21 mouse cellular contexts compared by ENCODE assay signal in the genomic region with DNA sequence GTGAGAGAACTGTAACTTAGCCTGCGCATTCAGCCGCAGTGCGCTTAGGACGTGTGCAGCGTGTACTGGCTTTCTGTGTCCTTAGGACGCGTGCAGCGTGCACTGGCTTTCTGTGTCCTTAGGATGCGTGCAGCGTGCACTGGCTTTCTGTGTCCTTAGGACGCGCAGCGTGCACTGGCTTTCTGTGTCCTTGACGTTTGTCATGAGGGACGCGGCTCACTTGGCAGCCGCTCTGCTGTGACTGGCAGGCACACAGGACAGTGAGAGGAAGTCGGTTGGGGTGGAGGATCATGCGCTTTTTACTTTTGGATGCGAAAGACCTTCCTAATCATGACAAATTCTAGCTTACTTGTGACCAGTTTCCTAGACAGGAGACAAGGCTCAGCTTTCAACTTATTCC. TPM values are rescaled to one million over a fixed set of nuclear protein-coding genes. Genes with fewer than 3 reads are reported as not detected.
DNase-seq lines count a peak whose midpoint lies in the region; ATAC-seq and TF ChIP-seq lines count a peak whose summit lies in the region.
"Had no signal": no experiment of that assay in that cellular context is flagged by ENCODE, and none has a peak within 500 bp of the region (broad histone marks: within the 10 kb centered on the region; RNA-seq: fewer than 3 reads in every experiment).

No protein-coding gene starts in this region.

- DNase-seq in R1 (ENCODE audit: low read depth, low spot score) (peak; percentile 23), ZHBTc4 (ENCODE audit: low read depth, low spot score) (peak; percentile 32)
- peak; percentile 86 for DNase-seq in adrenal gland, postnatal 14 days
- DNase-seq in heart, postnatal 0 days (ENCODE audit: low spot score), result peak; percentile 9
- no peak for DNase-seq in lung, postnatal 4 days
- no peak for DNase-seq in urinary bladder, adult 2 months (ENCODE audit: low spot score)
- DNase-seq: cerebellum, adult 9-10 months; gastrocnemius, postnatal 10 days; layer of hippocampus, adult 9-11 months; thymus, adult 2 months had no signal

- peak; percentile 73 for ATAC-seq in heart, postnatal 0 days (ENCODE audit: insufficient read depth, low read depth)
- ATAC-seq in hindbrain, embryonic 16.5 days, result no peak
- ATAC-seq: forebrain, embryonic 15.5 days; intestine, postnatal 0 days had no signal

- H3K4me2 ChIP-seq in heart, postnatal 0 days (ENCODE audit: low read depth, low read length), result no peak overlapping the region
- H3K4me2 ChIP-seq in hindbrain, embryonic 16.5 days (ENCODE audit: low read length), result no peak overlapping the region
- H3K4me2 ChIP-seq: forebrain, embryonic 15.5 days; kidney, embryonic 15.5 days; limb, embryonic 13.5 days; lung, embryonic 15.5 days; midbrain, embryonic 11.5 days had no signal

- H3K36me3 ChIP-seq in heart, postnatal 0 days (replicated peaks; ENCODE audit: control insufficient read depth, insufficient read depth, low read length), result peaks cover 59% of the 10 kb centered on the region
- peaks cover 24% of the 10 kb centered on the region for H3K36me3 ChIP-seq in hindbrain, embryonic 16.5 days (ENCODE audit: control insufficient read depth, insufficient read depth, low read length)

- no peaks in the 10 kb centered on the region for H3K9me3 ChIP-seq in heart, postnatal 0 days (replicated peaks; ENCODE audit: control insufficient read depth, low read length)
- no peaks in the 10 kb centered on the region for H3K9me3 ChIP-seq in hindbrain, embryonic 16.5 days (ENCODE audit: control insufficient read depth, low read length)
- H3K9me3 ChIP-seq: forebrain, embryonic 15.5 days; hindbrain, embryonic 10.5 days; kidney, embryonic 15.5 days; limb, embryonic 13.5 days; lung, embryonic 15.5 days had no signal

- no peak for TF ChIP-seq CTCF in heart, postnatal 0 days (IDR thresholded peaks at IDR 0.05; ENCODE audit: low read depth)

- H3K27ac ChIP-seq in heart, postnatal 0 days (ENCODE audit: low read depth), result peak overlapping the region; percentile 20; the same call in 1 of the 2 replicates
- no peak overlapping the region for H3K27ac ChIP-seq in hindbrain, embryonic 16.5 days (ENCODE audit: low read depth, low read length)
- H3K27ac ChIP-seq: forebrain, embryonic 15.5 days; hindbrain, embryonic 10.5 days; kidney, embryonic 15.5 days; limb, embryonic 13.5 days; liver, embryonic 14.5 days; lung, embryonic 15.5 days; macrophage; stomach, postnatal 0 days had no signal

- H3K27me3 ChIP-seq in heart, postnatal 0 days (ENCODE audit: control insufficient read depth, insufficient read depth, low read length), result no peaks in the 10 kb centered on the region
- H3K27me3 ChIP-seq in hindbrain, embryonic 16.5 days (replicated peaks; ENCODE audit: control insufficient read depth, insufficient read depth, low read length), result no peaks in the 10 kb centered on the region
- H3K27me3 ChIP-seq: forebrain, embryonic 15.5 days; kidney, embryonic 15.5 days; limb, embryonic 13.5 days; lung, embryonic 15.5 days had no signal

- no peak overlapping the region for H3K9ac ChIP-seq in heart, postnatal 0 days (replicated peaks; ENCODE audit: low read depth, low read length)
- H3K9ac ChIP-seq in hindbrain, embryonic 16.5 days (ENCODE audit: low read depth, low read length), result no peak overlapping the region
- H3K9ac ChIP-seq: forebrain, embryonic 15.5 days; kidney, embryonic 15.5 days; limb, embryonic 13.5 days; liver, embryonic 14.5 days; lung, embryonic 15.5 days had no signal

- WGBS in heart, postnatal 0 days, result 72% methylated on average over 20 of the region's 20 CpGs
- 87% methylated on average over 20 of the region's 20 CpGs for WGBS in hindbrain, embryonic 16.5 days

- no peak for TF ChIP-seq EP300 in heart, postnatal 0 days (IDR thresholded peaks at IDR 0.05; ENCODE audit: low read depth)

- H3K4me3 ChIP-seq in heart, postnatal 0 days (ENCODE audit: low read depth, low read length), result no peak overlapping the region
- no peak overlapping the region for H3K4me3 ChIP-seq in hindbrain, embryonic 16.5 days (ENCODE audit: low read length)
- H3K4me3 ChIP-seq: forebrain, embryonic 15.5 days; hindbrain, embryonic 10.5 days; kidney, embryonic 15.5 days; limb, embryonic 13.5 days; lung, embryonic 15.5 days had no signal

- no peaks in the 10 kb centered on the region for H3K4me1 ChIP-seq in heart, postnatal 0 days (ENCODE audit: control insufficient read depth, insufficient read depth)
- no peaks in the 10 kb centered on the region for H3K4me1 ChIP-seq in hindbrain, embryonic 16.5 days (ENCODE audit: control insufficient read depth, insufficient read depth, low read depth, low read length)
- H3K4me1 ChIP-seq: forebrain, embryonic 15.5 days; hindbrain, embryonic 10.5 days; limb, embryonic 13.5 days; lung, embryonic 15.5 days had no signal

RNA-seq across cellular contexts. Expression of a gene that starts 53.1 kb away (rescaled TPM):
- 84.0 and 84.5 TPM in 2 replicates for total RNA-seq in adrenal gland, postnatal 14 days (2021)
- total RNA-seq in heart, postnatal 0 days (2014; rRNA removed; ENCODE audit: low replicate concordance), result 48.5 and 53.7 TPM in 2 replicates
- polyA plus RNA-seq in heart, postnatal 0 days (2015; fragmentation: Nextera tagmentation; extraction: Ambion mirVana), result 55.6 and 57.4 TPM in 2 replicates
- polyA plus RNA-seq in hindbrain, embryonic 16.5 days (2015; fragmentation: Nextera tagmentation; extraction: Ambion mirVana), result 145 and 167 TPM in 2 replicates
- polyA plus RNA-seq in urinary bladder, adult 2 months (2012; rRNA removed), result 80.1 and 82.6 TPM in 2 replicates

Comparison
In these comparisons a context has a peak if more than half of its experiments do, and no peak if none do; other contexts are left out.
1. DNase-seq: peak in R1 (single experiment), ZHBTc4 (single experiment), adrenal gland, postnatal 14 days (single experiment) and heart, postnatal 0 days (single experiment); none in lung, postnatal 4 days (0 of 2) and urinary bladder, adult 2 months (single experiment).